Mouse (Mus musculus) retina, adult 2 months (tissue): ENCODE measurements around the gene Cfap52.

Experiments
- DNase-seq: peaks from one replicate; pipeline ENCODE4 v3.0.0-alpha.2; 2012; ENCODE audit warnings: low read depth, low spot score

Gene Cfap52

GRCm38 (mm10) chr11:67965242-67965883, at the start of gene Cfap52:
Cfap52 (minus strand) TSS chr11:67965651.
- peak; percentile 51 for DNase-seq

- DNase-seq, result no peak
These were observed 46.8 kb upstream of the Cfap52 start for GRCm38 (mm10) chr11:68012207-68012606.

DNA sequence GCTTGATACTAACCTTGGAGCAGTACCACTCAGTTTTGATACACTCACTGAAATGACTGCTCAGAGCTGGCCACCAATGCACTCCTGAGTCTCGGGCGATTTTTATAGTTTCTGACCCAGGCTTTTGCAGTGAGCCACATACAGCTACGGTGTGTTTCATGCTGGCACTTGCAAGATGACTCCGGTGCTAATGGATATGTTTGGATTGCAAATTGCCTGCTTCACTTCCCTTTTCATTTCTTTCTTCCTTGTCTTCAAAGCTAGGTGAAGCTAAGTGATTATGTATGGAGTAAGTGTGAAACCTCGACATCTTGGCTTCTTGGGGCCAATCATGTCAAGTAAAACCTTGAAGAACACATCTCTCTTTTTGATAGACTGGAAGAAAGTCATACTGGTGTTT, 43.9 kb upstream of the Cfap52 start:
- no peak for DNase-seq

DNA sequence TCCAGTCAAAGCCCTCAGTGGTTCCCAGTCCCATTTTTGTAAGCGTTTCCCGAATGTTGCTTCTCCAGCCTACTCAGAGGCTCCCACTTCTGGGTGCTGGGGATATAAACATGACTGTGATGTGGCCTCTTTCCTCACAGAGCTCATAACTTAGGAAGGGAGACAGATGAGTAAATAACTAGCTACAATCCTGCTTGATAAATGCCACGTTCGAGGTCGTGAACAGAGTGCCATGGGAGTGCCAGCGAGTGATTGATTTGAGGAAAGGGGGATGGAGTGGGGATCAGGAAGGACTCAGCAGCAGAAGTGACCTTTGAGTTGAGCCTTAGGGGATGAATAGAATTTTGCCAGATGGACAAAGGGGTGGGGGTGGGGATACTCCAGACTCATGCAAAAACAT, 42.2 kb upstream of the Cfap52 start:
- DNase-seq, result no peak

GRCm38 (mm10) chr11:68006216-68006789, 40.9 kb upstream of the Cfap52 start:
- no peak for DNase-seq

- peak; percentile 36 for DNase-seq
These were observed 38.7 kb upstream of the Cfap52 start for GRCm38 (mm10) chr11:68004191-68004590.

- no peak for DNase-seq
These were observed 34.2 kb upstream of the Cfap52 start for GRCm38 (mm10) chr11:67999629-68000028.

DNA sequence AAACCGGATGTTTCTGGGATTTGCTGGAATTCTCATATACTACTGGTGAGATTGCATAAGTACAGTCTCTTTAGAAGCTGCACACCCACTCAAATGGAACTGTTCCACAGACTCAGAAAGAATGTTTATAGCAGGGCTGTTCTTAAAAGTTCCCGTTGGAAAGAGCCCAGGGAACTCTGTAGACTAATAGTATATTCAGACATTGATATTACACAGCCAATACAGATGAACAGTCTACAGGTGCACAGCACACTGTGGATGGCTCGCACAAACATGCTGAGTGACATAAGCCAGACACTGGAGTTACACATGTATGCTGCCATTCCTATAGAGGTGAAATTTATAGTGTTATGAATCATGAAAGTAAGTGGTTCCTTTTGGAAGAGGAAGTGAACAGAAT, 33.5 kb upstream of the Cfap52 start:
- DNase-seq, result no peak

GRCm38 (mm10) chr11:67995965-67996364, 30.5 kb upstream of the Cfap52 start:
- DNase-seq, result no peak

GRCm38 (mm10) chr11:67991240-67991639, 25.8 kb upstream of the Cfap52 start:
- no peak for DNase-seq

DNA sequence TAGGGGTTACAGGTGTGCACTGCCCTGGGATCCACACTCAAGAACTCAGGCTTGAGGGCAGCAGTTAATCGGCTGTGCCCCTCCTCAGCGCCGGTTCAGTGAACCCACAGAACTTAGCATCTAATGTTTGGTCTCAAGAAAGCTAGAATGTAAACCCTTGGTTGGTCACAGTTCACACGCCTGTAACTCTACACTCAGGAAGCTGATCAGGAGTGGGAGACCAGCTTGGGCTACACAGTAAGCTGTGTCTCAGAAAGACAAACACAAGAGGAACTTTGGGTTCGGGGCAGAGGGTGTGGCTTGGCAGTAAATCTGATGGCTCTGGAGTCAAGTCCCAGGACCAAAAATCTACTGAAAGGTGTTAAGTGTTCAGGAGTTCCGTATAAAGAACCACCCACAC, 18.1 kb upstream of the Cfap52 start:
- no peak for DNase-seq

- no peak for DNase-seq
These were observed 9.8 kb upstream of the Cfap52 start for GRCm38 (mm10) chr11:67975252-67975651.

- no peak for DNase-seq
These were observed 7.8 kb upstream of the Cfap52 start for GRCm38 (mm10) chr11:67973225-67973624.

DNA sequence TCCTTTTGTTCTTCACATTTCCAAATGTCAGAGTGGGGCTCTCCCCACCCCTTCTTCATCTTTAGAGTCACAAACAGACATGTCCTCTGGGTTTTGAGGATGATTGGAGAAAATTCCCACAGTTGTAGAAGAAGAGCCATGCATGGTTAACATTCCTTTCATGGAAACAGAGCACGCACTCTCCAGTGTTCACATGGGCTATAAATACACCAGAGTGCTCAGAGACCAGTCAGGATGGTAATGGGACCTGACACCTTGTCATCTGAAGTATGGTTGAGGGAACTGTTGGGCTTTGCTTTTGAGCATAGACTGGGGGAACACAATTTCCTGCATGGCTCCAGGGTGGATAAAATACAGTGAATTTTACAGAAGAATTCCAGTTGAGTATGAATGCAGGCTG, 7.2 kb upstream of the Cfap52 start:
- DNase-seq, result no peak

GRCm38 (mm10) chr11:67967831-67968230, 2.4 kb upstream of the Cfap52 start:
- DNase-seq, result no peak

DNA sequence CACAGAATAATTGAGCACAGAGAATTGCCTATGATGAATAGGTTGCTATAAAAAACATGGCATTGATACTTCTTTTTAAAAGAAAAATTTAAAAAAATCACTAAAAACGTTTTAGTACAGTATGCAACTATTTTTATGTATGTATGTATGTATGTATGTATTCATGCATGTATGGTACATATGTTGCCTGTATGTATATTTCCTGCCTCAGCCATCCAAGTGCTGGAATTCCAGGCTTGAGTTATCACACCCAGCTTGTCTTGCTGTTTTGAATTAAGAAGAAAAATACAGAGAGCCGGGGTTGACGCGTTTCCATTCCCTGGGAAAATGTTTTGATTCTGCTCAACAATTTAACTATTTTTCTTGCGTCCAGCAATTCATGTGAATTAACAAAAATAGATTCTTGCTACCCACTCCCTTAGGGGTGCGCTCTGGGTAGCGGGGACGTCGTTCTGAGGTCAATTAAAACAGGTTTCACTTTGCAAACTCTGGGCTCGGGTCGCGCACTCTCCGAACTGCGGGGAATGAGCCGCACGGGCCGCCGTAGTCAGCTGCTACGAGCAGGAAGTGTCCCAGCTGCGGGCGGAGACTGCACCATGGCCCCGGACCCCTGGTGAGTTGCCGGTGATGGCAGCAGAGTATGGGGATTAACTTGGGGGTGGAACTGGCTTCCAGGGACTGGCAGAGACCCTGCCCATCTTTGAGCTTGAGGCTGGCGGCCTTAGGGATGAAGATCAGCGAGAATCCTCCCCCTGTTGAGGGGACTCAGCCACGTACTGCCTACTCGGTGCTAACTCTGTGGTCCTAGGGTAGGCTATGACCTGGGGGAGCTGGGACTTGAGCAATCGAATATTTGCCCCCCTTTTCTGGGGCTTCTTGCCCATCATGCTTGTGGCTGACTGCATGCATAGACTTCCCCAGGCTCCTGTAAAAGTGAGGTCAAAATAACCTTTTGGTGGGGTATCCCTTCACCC, 741 bp upstream of the Cfap52 start, which contains the start of gene Stx8:
Gene Stx8, plus strand, starts transcription at position 289 of the 974 bp plus-strand sequence.
- DNase-seq, result peak; percentile 73

GRCm38 (mm10) chr11:67964110-67964509, 1.3 kb downstream of the Cfap52 start:
- DNase-seq, result no peak

DNA sequence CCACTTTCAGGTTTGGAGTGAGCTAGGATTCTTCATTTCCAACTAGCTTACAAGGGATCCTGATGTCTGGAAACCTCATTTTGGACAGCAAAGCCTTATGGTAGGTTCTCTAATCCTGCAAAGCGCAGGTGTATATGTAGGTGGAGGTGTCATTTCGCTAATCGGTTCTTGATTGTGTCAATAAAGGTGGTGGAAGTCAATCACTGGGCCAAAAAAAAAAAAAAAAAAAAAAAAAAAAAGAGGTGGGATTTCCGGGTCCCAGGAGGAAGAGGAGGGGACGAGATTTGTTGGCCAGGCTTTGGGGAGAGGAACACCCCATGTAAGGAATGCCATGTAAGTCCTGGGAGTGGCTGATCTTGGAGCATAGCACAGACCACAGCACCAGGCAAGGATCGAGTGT, 11.0 kb downstream of the Cfap52 start:
- DNase-seq, result no peak

- DNase-seq, result no peak
These were observed 11.8 kb downstream of the Cfap52 start for GRCm38 (mm10) chr11:67953604-67954003.

DNA sequence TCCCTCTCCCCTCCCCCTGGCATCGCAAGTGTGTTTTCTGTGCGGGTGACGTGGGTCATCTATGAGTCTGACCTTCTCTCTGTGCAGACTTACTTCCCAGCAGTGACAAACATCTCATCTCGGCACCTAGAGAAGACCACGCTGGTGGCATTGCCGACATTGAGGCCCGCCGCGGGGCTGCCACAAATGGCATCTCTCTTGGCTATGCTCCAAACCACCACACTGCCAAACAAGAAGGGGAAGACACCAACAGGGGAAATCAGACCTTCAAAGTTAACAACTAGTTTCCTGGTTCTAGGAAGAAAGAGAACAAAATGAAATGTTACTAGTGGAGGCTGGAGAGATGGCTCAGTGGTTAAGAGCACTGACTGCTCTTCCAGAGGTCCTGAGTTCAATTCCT, 16.0 kb downstream of the Cfap52 start:
- no peak for DNase-seq

GRCm38 (mm10) chr11:67948229-67948628, 17.2 kb downstream of the Cfap52 start:
- DNase-seq, result no peak

GRCm38 (mm10) chr11:67932156-67932555, 33.3 kb downstream of the Cfap52 start:
- DNase-seq, result no peak
